Mouse (Mus musculus) E14TG2a.4 (cell line): ENCODE data around the gene Btbd19.

Experiments used
- H3K27me3 ChIP-seq: 2 replicates; pipeline ENCODE4 v1.6.1; 2014; ENCODE audit warnings: low read length, control low read depth; ENCODE audit not compliant: insufficient read depth
- H3K36me3 ChIP-seq: 2 replicates; pipeline ENCODE4 v1.6.1; 2014; ENCODE audit warnings: low read length, control low read depth; ENCODE audit not compliant: insufficient read depth
- H3K4me1 ChIP-seq: replicated peaks from 2 replicates; pipeline ENCODE4 v1.6.1; 2014; ENCODE audit warnings: low read depth, low read length, control low read depth
- H3K4me3 ChIP-seq: replicated peaks from 2 replicates; pipeline ENCODE4 v1.5.1; 2014; ENCODE audit warnings: mild to moderate bottlenecking, low read length
- H3K9me3 ChIP-seq: 2 replicates; pipeline ENCODE4 v1.6.1; 2014; ENCODE audit warnings: low read length, control low read depth
- CTCF ChIP-seq: conservative IDR thresholded peaks from 2 replicates; pipeline ENCODE4 v1.5.1; 2014; ENCODE audit warnings: low read length
- NANOG ChIP-seq: IDR thresholded peaks from 2 replicates; pipeline ENCODE4 v1.6.1; 2014; ENCODE audit warnings: borderline replicate concordance, low read length, mixed read lengths
- POU5F1 ChIP-seq: IDR thresholded peaks from 2 replicates; pipeline ENCODE4 v1.6.1; 2014; ENCODE audit warnings: low read length, borderline replicate concordance

Gene Btbd19

DNA sequence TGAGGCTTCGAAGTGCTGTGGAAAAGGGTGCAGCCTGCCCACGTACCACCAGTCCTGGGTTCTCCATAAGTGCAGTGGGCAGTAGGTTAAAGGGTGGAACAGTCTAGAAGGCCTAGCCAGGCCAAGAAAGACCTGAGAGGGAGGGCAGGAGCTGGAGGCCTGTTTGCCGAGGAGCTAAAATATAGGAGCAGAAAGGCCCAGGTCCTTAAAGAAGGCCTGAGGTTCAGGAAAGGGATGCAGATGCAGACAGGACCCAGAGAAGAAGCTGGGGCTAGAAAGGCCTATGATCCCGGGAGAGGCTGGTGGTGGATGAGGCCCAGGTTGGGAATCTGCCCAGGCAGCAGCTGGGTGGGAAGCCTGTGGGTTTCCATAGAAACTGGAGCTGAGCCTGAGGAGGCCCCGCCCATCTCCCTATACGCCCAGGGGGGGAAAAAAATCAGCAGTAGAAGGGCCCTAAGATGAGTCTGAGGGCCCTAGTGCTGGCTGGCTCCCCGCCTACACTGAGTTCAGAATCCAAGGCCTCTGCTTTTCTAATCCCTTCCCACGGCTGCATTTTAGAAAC lies at the start of gene Btbd19:
Gene Btbd19, minus strand, starts transcription at position 378 of the 562 bp plus-strand sequence.
- Histone ChIP-seq H3K27me3 (no peaks in the 10 kb centered on the region), H3K4me3 (peak within 1 kb of the TSS; percentile 82), H3K36me3 (peaks cover 67% of the 10 kb centered on the region), H3K9me3 (no peaks in the 10 kb centered on the region), H3K4me1 (peaks cover 93% of the 10 kb centered on the region)
- TF ChIP-seq NANOG (no peak), CTCF (no peak), POU5F1 (no peak)

- TF ChIP-seq POU5F1 (no peak), NANOG (no peak), CTCF (no peak)
- Histone ChIP-seq H3K27me3 (no peaks in the 10 kb centered on the region), H3K4me3 (peak overlapping the region; percentile 27; the same call in 1 of the 2 replicates), H3K4me1 (peaks cover 75% of the 10 kb centered on the region), H3K36me3 (peaks cover 100% of the 10 kb centered on the region), H3K9me3 (no peaks in the 10 kb centered on the region)
Observed at GRCm38 (mm10) chr4:117169936-117170335, 44.4 kb upstream of the Btbd19 start.

GRCm38 (mm10) chr4:117161183-117161582 lies 35.7 kb upstream of the Btbd19 start:
- Histone ChIP-seq H3K27me3 (no peaks in the 10 kb centered on the region), H3K4me3 (no peak overlapping the region), H3K4me1 (peaks cover 65% of the 10 kb centered on the region), H3K36me3 (peaks cover 79% of the 10 kb centered on the region), H3K9me3 (no peaks in the 10 kb centered on the region)
- TF ChIP-seq POU5F1 = no peak
- TF ChIP-seq NANOG = no peak
- no peak for TF ChIP-seq CTCF

DNA sequence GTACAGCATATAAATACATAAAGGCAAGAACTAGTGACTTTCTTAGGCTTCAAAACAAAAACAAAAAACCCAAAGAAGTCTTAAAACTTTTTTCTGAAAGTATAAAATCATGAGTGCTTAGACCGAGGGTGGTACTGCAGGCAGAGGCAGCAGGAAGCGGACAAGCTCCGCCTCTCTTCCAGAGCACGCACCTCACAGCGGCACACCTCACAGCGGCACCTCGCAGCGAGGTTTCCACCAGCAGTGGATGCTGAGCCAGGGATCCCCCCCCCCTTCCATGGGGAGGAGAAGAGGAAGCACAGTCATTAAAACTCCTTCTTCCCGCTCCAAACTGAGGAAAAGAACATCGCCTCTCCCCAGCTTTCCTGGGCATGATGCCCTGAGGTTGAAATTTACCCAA lies 34.1 kb upstream of the Btbd19 start:
- H3K36me3 ChIP-seq = peaks cover 72% of the 10 kb centered on the region
- H3K9me3 ChIP-seq = no peaks in the 10 kb centered on the region
- H3K4me1 ChIP-seq = peaks cover 53% of the 10 kb centered on the region
- no peak overlapping the region for H3K4me3 ChIP-seq
- TF ChIP-seq POU5F1 = no peak
- TF ChIP-seq CTCF = no peak
- no peak for TF ChIP-seq NANOG
- no peaks in the 10 kb centered on the region for H3K27me3 ChIP-seq

DNA sequence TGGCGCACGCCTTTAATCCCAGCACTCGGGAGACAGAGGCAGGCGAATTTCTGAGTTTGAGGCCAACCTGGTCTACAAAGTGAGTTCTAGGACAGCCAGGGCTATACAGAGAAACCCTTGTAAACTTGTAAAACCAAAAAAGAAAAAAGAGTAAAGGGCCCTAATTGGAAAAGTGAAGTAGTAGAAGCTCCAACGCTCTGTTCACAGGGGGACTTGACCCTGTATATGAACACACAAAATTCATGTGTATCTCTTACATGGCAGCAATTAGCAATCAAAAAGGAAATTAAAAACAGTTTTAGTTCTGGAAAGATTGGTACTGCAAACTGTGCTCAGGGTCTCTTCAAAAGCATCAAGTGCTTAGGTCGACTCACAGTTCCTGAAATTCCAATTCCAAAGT lies 30.8 kb upstream of the Btbd19 start:
- TF ChIP-seq CTCF (no peak), POU5F1 (no peak), NANOG (no peak)
- Histone ChIP-seq H3K4me1 (peaks cover 66% of the 10 kb centered on the region), H3K4me3 (peak overlapping the region; percentile 94), H3K36me3 (peaks cover 71% of the 10 kb centered on the region), H3K9me3 (no peaks in the 10 kb centered on the region), H3K27me3 (no peaks in the 10 kb centered on the region)

DNA sequence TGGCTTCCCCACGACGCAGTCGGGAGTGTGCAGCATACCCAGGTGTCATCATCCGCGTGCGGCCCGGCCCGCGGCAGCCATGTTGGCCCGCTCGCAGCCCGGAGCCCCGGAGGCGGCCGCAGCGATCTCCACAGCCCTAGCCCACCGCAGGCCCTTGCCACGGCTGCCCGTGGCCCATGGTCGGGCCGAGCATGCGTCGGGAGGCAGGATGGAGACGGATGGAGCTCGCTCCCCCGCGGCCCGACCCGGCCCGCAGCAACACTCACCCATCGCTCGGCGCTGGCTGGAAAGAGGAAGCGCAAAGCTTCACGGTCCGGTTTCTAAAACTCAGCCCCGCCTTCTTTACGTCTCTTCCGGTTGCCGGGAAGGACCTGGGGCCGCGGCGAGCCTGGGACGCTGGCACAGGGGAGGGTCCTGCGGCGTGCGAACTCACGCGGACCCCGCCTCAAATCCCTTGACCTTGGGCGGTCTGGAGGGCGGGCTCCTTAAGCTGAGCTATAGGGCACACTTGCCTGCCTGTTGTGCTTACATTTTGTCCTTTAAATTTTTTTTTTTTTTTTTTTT lies 30.3 kb upstream of the Btbd19 start, which contains the start of gene Rps8:
Gene Rps8, minus strand, starts transcription at position 452 of the 564 bp plus-strand sequence.
- peak within 1 kb of the TSS; percentile 94 for H3K4me3 ChIP-seq
- peaks cover 66% of the 10 kb centered on the region for H3K4me1 ChIP-seq
- peaks cover 71% of the 10 kb centered on the region for H3K36me3 ChIP-seq
- TF ChIP-seq NANOG (no peak), POU5F1 (no peak), CTCF (no peak)
- no peaks in the 10 kb centered on the region for H3K9me3 ChIP-seq
- no peaks in the 10 kb centered on the region for H3K27me3 ChIP-seq

DNA sequence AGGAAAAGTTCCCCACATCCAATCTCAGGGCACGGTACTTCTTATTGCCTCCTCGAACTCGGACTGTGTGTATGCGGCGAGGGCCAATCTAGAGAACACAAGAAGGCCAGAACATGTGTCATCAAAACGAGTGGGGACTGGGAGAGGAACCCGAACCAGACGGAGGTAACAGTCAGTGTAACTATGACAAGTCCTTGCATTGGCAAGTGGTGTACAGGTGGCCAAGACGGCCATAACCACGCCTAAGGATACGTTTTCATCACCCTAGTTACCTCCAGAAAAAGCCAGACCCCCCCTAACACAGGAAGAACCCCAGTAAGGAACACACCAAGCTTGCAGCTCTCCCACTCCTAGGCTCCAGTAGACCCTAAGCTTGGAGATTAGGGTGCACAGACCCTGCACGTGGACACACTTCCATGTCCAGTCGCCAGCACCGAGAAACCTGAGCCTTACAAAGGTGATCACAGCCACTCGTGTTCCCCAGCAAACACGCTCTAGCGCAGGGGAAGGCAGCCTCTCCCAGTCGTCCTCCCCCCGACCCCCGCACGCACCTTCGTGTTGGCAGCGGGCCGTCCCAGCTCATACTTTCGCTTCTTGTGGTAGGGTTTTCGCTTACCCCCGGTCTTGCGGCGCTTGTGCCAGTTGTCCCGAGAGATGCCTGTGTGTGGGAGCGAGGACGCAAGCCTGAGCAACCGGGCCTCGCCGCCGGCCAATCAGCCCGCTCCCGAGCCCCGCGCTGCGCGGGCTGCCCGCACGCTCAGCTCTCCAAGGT lies 29.7 kb upstream of the Btbd19 start:
- Histone ChIP-seq H3K4me1 (peaks cover 68% of the 10 kb centered on the region), H3K36me3 (peaks cover 71% of the 10 kb centered on the region), H3K9me3 (no peaks in the 10 kb centered on the region), H3K4me3 (peak overlapping the region; percentile 94), H3K27me3 (no peaks in the 10 kb centered on the region)
- TF ChIP-seq NANOG (no peak), POU5F1 (no peak), CTCF (no peak)

DNA sequence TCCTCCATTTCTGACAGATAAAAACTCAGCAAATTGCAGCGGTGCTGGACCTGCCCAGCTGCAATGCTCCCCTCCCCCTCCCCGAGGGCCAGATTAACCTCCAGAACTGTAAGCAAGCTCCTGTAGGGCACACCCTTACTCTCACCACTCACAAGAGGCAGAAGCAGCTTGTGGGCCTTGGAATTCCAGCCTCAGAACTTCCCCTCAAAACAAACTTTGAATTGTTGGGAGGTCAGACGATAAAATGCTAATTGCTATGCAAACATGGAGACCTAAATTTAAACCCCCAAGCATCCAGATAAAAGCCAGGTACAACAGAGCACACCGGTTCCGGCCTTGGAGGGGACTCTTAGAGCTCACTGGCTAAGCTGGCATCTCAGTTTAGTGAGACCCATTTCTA lies 27.2 kb upstream of the Btbd19 start:
- H3K4me1 ChIP-seq = peaks cover 68% of the 10 kb centered on the region
- peaks cover 71% of the 10 kb centered on the region for H3K36me3 ChIP-seq
- peak overlapping the region; percentile 94 for H3K4me3 ChIP-seq
- H3K27me3 ChIP-seq = no peaks in the 10 kb centered on the region
- no peaks in the 10 kb centered on the region for H3K9me3 ChIP-seq
- no peak for TF ChIP-seq POU5F1
- no peak for TF ChIP-seq CTCF
- no peak for TF ChIP-seq NANOG
